Mouse (Mus musculus) olfactory bulb, adult 2 months (tissue): ENCODE data around the gene Tub.

Experiments
- CTCF ChIP-seq: fragments of 200-500 bp; IDR thresholded peaks from 2 replicates; pipeline ENCODE4 v1.5.1; 2012; ENCODE audit warnings: low read depth, mild to moderate bottlenecking, low read length, moderate library complexity; ENCODE audit not compliant: insufficient read depth
- POLR2A ChIP-seq: fragments of 200-500 bp; IDR thresholded peaks from 2 replicates; pipeline ENCODE4 v1.6.1; 2012; ENCODE audit warnings: mild to moderate bottlenecking, low read depth, low read length, moderate library complexity; ENCODE audit not compliant: insufficient read depth

DNA sequence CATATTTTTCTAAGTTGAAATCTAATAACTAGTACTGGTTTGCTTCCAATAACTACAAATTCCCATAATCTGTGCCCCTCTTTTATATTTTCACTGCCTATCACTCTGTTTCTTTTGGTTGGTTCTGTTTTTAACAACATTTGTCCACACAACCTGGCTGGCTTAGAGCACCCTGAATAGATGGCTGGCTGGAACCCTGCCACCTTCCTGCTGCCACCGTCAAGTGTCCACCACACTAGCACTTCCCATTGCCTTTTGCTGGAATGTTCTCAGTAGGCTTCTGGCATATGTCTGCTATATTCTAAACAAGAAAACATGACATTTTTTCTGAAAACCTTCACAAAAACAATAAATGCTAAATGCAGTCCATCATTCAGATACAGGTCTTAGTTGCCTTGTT, 100.7 kb downstream of the Tub start:
- no peak for TF ChIP-seq POLR2A
- no peak for TF ChIP-seq CTCF
